Mouse (Mus musculus): ENCODE data around the gene Mcee.

- TF ChIP-seq MAX (IDR thresholded peaks at IDR 0.05; ENCODE audit: low read depth) (no peak), POLR2A (IDR thresholded peaks at IDR 0.05; ENCODE audit: insufficient read length, low read depth) (no peak), E2F4 (IDR thresholded peaks at IDR 0.05; ENCODE audit: insufficient read depth) (no peak), REST (IDR thresholded peaks at IDR 0.05; ENCODE audit: insufficient read depth, insufficient read length) (no peak), USF1 (IDR thresholded peaks at IDR 0.05; ENCODE audit: low read depth) (no peak), CEBPB (IDR thresholded peaks at IDR 0.05; ENCODE audit: insufficient read depth, poor library complexity, severe bottlenecking) (no peak), MYOG (IDR thresholded peaks at IDR 0.05; ENCODE audit: control insufficient read depth in 1 of 3, insufficient read depth in 1 of 3, insufficient read length in 2 of 3, low read depth in 2 of 3) (no peak), POLR2AphosphoS2 (IDR thresholded peaks at IDR 0.05; ENCODE audit: insufficient read length, low read depth) (no peak), TCF12 (IDR thresholded peaks at IDR 0.05; ENCODE audit: insufficient read depth, poor library complexity, severe bottlenecking) (no peak)
These were observed 43.1 kb upstream of the Mcee start for GRCm38 (mm10) chr7:64349147-64349861.
